Mouse (Mus musculus) forebrain, postnatal 0 days (tissue): ENCODE data around the gene Pex11b. TPM values are rescaled to one million over a fixed set of nuclear protein-coding genes. Genes with fewer than 3 reads are reported as not detected.

Experiments
- ATAC-seq: fragments of 200-750 bp; cut with Nextera tagmentation; 2 replicates; pipeline ENCODE4 v1.8.0; 2017; ENCODE audit warnings: mild to moderate bottlenecking, moderate library complexity
- DNase-seq: peaks from one replicate; pipeline ENCODE4 v3.0.0-alpha.2; 2015
- H3K27ac ChIP-seq: fragments of 300-500 bp; sonication (generic); 2 replicates; pipeline ENCODE4 v1.5.1; 2014; ENCODE audit warnings: low read depth, mild to moderate bottlenecking, antibody characterized with exemption, low read length, moderate library complexity, mixed read lengths
- H3K27me3 ChIP-seq: fragments of 300-500 bp; sonication (generic); 2 replicates; pipeline ENCODE4 v1.6.1; 2014; ENCODE audit warnings: mild to moderate bottlenecking, low read length, mixed read lengths; ENCODE audit not compliant: insufficient read depth
- H3K36me3 ChIP-seq: fragments of 300-500 bp; sonication (generic); 2 replicates; pipeline ENCODE4 v1.6.1; 2014; ENCODE audit warnings: mild to moderate bottlenecking, moderate library complexity; ENCODE audit not compliant: insufficient read depth
- H3K4me1 ChIP-seq: fragments of 300-500 bp; sonication (generic); 2 replicates; pipeline ENCODE4 v1.6.1; 2014; ENCODE audit warnings: antibody characterized with exemption; ENCODE audit not compliant: insufficient read depth
- H3K4me2 ChIP-seq: fragments of 300-500 bp; sonication (generic); 2 replicates; pipeline ENCODE4 v1.6.1; 2014; ENCODE audit warnings: low read depth, mild to moderate bottlenecking, moderate library complexity
- H3K4me3 ChIP-seq: fragments of 300-500 bp; sonication (generic); 2 replicates; pipeline ENCODE4 v1.5.1; 2014; ENCODE audit warnings: low read depth, low read length, mixed read lengths
- H3K9ac ChIP-seq: fragments of 300-500 bp; sonication (generic); 2 replicates; pipeline ENCODE4 v1.6.1; 2014; ENCODE audit warnings: mild to moderate bottlenecking
- H3K9me3 ChIP-seq: fragments of 300-500 bp; sonication (generic); 2 replicates; pipeline ENCODE4 v1.6.1; 2016; ENCODE audit warnings: low read length
- CTCF ChIP-seq: sonication (generic); IDR thresholded peaks from 2 replicates; pipeline ENCODE4 v1.5.1; 2016; ENCODE audit warnings: antibody characterized with exemption, control low read depth, low read depth
- WGBS: fragments of 180-500 bp; shearing (Covaris S2); extraction: QIAGEN DNeasy Blood & Tissue Kit; methylation state at CpG from one replicate; pipeline ENCODE4 v1.1.7; 2014; 5-methylcytosine and 5-hydroxymethylcytosine counted together
- polyA plus RNA-seq: library from polyadenylated mRNA; unstranded; fragments of >200 nt; fragmentation: Nextera tagmentation; extraction: Ambion mirVana; gene quantifications from 2 replicates; pipeline ENCODE4 v1.2.1, GENCODE M21; 2015
- total RNA-seq: library from RNA; depleted of rRNA; stranded (reverse); fragments of >200 nt; gene quantifications from 2 replicates; pipeline ENCODE4 v1.2.3, GENCODE M21; 2014

Gene Pex11b
- total and polyA plus RNA-seq, 2 experiments from 2014 or later, result 39.0 to 73.6 TPM

DNA sequence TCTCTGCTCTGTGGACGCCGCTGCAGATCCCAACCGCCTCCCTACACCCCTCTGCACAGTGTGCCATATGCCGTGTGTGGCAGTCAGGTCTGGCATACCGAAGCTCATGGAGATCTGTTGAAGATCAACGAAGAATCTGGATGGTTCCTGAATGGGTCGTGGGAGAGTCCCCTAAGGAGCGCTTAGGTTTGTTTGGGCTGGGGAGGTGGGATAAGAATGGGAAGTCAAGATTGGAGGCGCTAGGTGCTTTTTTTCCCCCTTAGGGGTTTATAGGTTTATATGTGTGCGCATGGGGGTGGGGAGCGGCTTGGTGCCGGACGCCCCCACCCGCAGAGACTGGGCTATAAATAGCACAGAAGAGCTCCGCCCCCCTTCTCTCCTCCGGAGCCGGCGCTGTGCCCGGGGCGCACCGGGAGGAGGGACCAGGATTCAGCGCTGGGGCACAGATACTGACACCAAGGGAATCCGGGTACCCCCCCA lies 38.9 kb upstream of the Pex11b start, which contains the start of gene Ankrd34a:
Gene Ankrd34a (plus strand): TSS at position 409 of the 480 bp plus-strand sequence.
- WGBS, result 1% methylated on average over 20 of the region's 23 CpGs

DNA sequence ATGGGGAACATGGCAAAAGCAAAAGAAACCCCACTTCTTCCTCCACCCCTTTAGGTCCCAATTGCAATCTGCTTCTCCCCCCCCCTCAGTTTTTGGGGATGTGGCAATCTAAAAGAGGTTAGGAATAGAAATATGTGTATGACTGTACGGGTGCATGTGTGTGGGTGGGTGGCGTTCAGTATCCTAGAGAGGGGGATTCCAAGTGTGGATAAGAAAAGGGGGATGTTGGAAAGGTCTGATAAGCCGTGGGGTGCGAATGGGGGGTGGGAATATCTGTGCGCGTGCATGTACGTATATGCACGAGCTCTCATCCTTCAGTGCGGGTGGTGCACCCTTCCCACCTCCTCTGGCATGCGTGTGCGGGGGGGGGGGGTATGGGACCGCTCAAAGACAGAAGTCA lies 38.3 kb upstream of the Pex11b start:
- no peak for TF ChIP-seq CTCF
- WGBS, result 2% methylated on average over 10 of the region's 12 CpGs
- ATAC-seq, result peak; percentile 32

More for the DNA sequence above, 38.9 kb upstream of the Pex11b start, which contains the start of gene Ankrd34a:
- H3K4me3 ChIP-seq, result peak within 1 kb of the TSS; percentile 59
- peak within 1 kb of the TSS; percentile 90 for H3K27ac ChIP-seq
- peaks cover 26% of the 10 kb centered on the region for H3K4me1 ChIP-seq
- TF ChIP-seq CTCF, result no peak
- DNase-seq (peak; percentile 75), ATAC-seq (peak; percentile 14)
- H3K27me3 ChIP-seq, result no peaks in the 10 kb centered on the region
- H3K9me3 ChIP-seq, result no peaks in the 10 kb centered on the region
- no peaks in the 10 kb centered on the region for H3K36me3 ChIP-seq
- H3K4me2 ChIP-seq, result peak within 1 kb of the TSS; percentile 100
- H3K9ac ChIP-seq, result peak within 1 kb of the TSS; percentile 81

DNA sequence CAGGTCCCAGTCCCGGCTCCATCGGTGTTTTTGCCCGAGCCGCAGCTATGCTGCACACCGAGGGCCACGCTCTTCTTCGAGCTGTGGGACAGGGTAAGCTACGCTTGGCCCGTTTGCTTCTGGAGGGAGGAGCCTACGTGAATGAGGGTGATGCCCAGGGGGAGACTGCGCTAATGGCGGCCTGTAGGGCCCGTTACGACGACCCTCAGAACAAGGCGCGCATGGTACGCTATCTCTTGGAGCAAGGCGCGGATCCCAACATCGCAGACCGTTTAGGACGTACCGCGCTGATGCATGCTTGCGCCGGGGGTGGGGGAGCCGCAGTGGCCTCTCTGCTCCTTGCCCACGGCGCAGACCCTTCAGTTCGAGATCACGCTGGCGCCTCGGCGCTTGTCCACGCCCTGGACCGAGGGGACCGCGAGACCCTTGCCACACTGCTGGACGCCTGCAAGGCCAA lies 37.7 kb upstream of the Pex11b start:
- Histone ChIP-seq H3K9ac (peak overlapping the region; percentile 81), H3K4me2 (peak overlapping the region; percentile 100), H3K27me3 (no peaks in the 10 kb centered on the region), H3K4me1 (peaks cover 24% of the 10 kb centered on the region), H3K9me3 (no peaks in the 10 kb centered on the region), H3K4me3 (peak overlapping the region; percentile 59), H3K27ac (peak overlapping the region; percentile 90), H3K36me3 (no peaks in the 10 kb centered on the region)
- ATAC-seq (peak; percentile 1; the same call in 1 of the 2 replicates), DNase-seq (peak; percentile 74)
- WGBS, result under 1% methylated on average over 40 of the region's 40 CpGs
- TF ChIP-seq CTCF, result no peak

More for the DNA sequence above, 38.3 kb upstream of the Pex11b start:
- peak; percentile 71 for DNase-seq
- Histone ChIP-seq H3K27ac (peak overlapping the region; percentile 90), H3K4me1 (peaks cover 26% of the 10 kb centered on the region), H3K9ac (peak overlapping the region; percentile 81), H3K4me3 (peak overlapping the region; percentile 59), H3K9me3 (no peaks in the 10 kb centered on the region), H3K4me2 (peak overlapping the region; percentile 100), H3K27me3 (no peaks in the 10 kb centered on the region), H3K36me3 (no peaks in the 10 kb centered on the region)

DNA sequence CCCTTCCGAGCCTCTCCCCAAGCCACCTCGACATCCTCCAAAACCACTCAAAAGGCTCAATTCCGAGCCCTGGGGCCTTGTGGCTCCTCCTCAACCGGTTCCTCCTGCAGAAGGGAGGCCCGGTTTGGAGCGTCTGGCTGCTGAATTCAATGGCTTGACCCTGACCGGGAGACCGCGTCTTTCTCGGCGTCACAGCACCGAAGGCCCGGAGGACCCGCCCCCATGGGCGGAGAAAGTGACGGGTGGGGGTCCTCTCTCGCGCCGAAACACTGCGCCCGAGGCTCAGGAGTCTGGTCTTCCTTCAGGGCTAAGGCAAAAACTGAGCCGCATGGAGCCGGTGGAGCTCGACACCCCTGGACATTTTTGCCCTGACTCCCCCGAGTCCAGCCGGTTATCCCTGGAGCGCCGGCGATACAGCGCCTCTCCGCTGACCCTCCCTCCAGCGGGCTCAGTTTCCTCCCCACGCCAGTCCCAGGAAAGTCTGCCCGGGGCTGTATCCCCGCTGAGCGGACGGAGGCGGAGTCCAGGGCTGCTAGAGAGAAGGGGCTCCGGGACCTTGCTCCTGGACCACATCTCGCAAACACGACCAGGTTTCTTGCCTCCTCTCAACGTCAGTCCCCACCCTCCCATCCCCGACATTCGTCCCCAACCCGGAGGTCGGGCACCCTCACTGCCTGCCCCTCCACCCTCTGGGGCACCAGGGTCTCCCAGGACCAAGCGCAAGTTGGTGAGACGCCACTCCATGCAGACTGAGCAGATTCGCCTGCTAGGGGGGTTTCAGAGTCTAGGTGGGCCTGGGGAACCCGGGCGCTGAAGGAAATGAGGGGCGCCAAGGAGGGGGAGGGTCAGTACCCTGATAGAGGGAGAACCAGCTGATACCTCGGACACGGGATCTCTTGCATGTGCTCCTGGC lies 36.8 kb upstream of the Pex11b start:
- Histone ChIP-seq H3K4me1 (peaks cover 16% of the 10 kb centered on the region), H3K27ac (peak overlapping the region; percentile 90), H3K9me3 (no peaks in the 10 kb centered on the region), H3K9ac (peak overlapping the region; percentile 81), H3K4me2 (peak overlapping the region; percentile 100), H3K27me3 (no peaks in the 10 kb centered on the region), H3K4me3 (peak overlapping the region; percentile 59), H3K36me3 (no peaks in the 10 kb centered on the region)
- DNase-seq (peak; percentile 76), ATAC-seq (no peak)
- WGBS, result 2% methylated on average over 54 of the region's 54 CpGs
- no peak for TF ChIP-seq CTCF

DNA sequence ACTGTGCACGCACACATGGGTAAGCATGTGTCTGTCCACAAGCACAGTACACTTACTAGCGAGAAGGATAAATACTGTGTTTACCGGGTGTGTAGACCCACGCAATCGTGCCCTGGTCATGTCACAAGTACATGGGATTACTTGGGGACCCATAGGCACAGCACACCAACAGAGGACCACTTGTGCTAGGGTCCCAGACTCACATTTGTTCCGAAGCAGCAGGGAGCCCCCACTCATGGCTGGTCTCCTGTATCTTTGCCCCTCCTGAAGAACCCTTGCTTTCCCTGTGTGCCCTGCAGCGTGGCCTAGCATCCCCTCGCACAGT lies 36.1 kb upstream of the Pex11b start:
- H3K4me1 ChIP-seq, result peaks cover 19% of the 10 kb centered on the region
- no peaks in the 10 kb centered on the region for H3K27me3 ChIP-seq
- ATAC-seq (no peak), DNase-seq (no peak)
- WGBS, result 55% methylated on average over 8 of the region's 8 CpGs
- no peak for TF ChIP-seq CTCF
- peak overlapping the region; percentile 59; the same call in 1 of the 2 replicates for H3K4me3 ChIP-seq
- H3K9ac ChIP-seq, result no peak overlapping the region
- peak overlapping the region; percentile 100 for H3K4me2 ChIP-seq
- no peaks in the 10 kb centered on the region for H3K9me3 ChIP-seq
- H3K27ac ChIP-seq, result no peak overlapping the region
- H3K36me3 ChIP-seq, result no peaks in the 10 kb centered on the region

DNA sequence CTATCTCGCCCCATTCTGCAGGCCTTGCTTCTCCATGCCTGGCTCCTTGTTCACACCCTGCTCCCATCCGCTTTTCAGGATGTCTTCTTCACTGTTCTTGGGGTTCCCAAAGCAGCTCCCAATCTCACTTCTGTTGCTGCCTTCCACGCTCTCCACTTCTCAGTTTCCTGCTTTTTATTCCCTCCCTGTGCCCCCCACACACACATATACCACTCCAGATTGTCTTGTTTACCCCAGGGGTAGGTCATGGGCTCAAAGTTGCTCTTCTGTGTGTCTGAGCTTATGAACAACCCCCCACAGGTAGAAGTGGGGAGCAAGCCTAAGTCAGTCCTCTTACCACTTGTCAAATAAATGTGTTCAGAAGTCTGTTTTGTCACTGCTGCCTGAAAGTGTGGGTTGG lies 35.8 kb upstream of the Pex11b start:
- Histone ChIP-seq H3K9me3 (no peaks in the 10 kb centered on the region), H3K27me3 (no peaks in the 10 kb centered on the region), H3K9ac (no peak overlapping the region), H3K4me2 (peak overlapping the region; percentile 100; the same call in 1 of the 2 replicates), H3K27ac (no peak overlapping the region), H3K36me3 (no peaks in the 10 kb centered on the region), H3K4me3 (no peak overlapping the region), H3K4me1 (peaks cover 23% of the 10 kb centered on the region)
- ATAC-seq (no peak), DNase-seq (no peak)
- WGBS, result 84% methylated on average over 3 of the region's 3 CpGs
- TF ChIP-seq CTCF, result no peak
